ENCODE assay signal across 19 mouse cellular contexts in the genomic region with DNA sequence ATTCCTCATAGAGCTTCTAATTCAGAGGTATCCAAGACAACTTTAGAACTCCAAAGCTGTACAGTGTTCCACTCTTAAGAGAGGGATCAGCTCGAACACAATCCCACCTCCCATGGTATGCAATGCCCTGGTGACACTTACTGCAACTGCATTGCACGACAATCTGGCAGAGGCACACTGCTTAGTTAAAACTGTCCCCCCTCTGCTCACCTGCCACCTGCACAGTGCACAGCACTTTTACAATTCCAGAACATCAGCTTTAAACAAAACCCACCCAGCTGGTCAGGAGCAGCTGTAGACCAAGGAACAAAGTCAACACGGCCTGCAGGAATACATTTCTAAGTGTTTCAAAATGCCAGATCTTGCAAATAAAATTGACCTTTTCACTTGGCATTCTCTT. TPM values are rescaled to one million over a fixed set of nuclear protein-coding genes. Genes with fewer than 3 reads are reported as not detected.
"Had no signal": no experiment of that assay in that cellular context is flagged by ENCODE, and none has a peak within 500 bp of the region (broad histone marks: within the 10 kb centered on the region; RNA-seq: fewer than 3 reads in every experiment).

No protein-coding gene starts in this region.

- H3K4me3 ChIP-seq: layer of hippocampus, adult 2 months; limb, embryonic 12.5 days; midbrain, embryonic 13.5 days; myocyte; neural tube, embryonic 15.5 days had no signal

- H3K4me2 ChIP-seq: limb, embryonic 12.5 days; midbrain, embryonic 13.5 days; neural tube, embryonic 15.5 days had no signal

- H3K9me3 ChIP-seq: limb, embryonic 12.5 days; midbrain, embryonic 13.5 days; neural tube, embryonic 15.5 days had no signal

- H3K27me3 ChIP-seq: limb, embryonic 12.5 days; midbrain, embryonic 13.5 days; neural tube, embryonic 15.5 days had no signal

- H3K9ac ChIP-seq: limb, embryonic 12.5 days; liver, embryonic 14.5 days; midbrain, embryonic 13.5 days; neural tube, embryonic 15.5 days had no signal

- H3K36me3 ChIP-seq: limb, embryonic 12.5 days; midbrain, embryonic 13.5 days; neural tube, embryonic 15.5 days had no signal

- DNase-seq: kidney, adult 11 months; kidney, postnatal 10 days; kidney, postnatal 4 days; liver; lung, adult 18-20 months; lung, postnatal 36 days; right cerebral cortex, adult 18-20 months had no signal

- H3K27ac ChIP-seq: layer of hippocampus, adult 2 months; limb, embryonic 12.5 days; liver, embryonic 14.5 days; midbrain, embryonic 13.5 days; neural tube, embryonic 15.5 days; stomach, postnatal 0 days had no signal

- ATAC-seq: hindbrain, embryonic 16.5 days; inflammation-experienced regulatory T-cells, adult 6 months; midbrain, embryonic 13.5 days had no signal

RNA-seq across cellular contexts. Expression of gene Rag2, which starts 3.6 kb away (rescaled TPM):
- total RNA-seq: layer of hippocampus, adult 2 months; layer of hippocampus, postnatal 10 days; left cerebral cortex, postnatal 36 days had no signal
- polyA plus RNA-seq: hindbrain, embryonic 16.5 days; inflammation-experienced regulatory T-cells, adult 6 months; limb, embryonic 12.5 days; midbrain, embryonic 13.5 days; myocyte; neural tube, embryonic 11.5 days; neural tube, embryonic 15.5 days; stomach, postnatal 0 days had no signal

RNA-seq across cellular contexts. Expression of gene Rag1, which starts 28.4 kb away (rescaled TPM):
- polyA plus RNA-seq: inflammation-experienced regulatory T-cells, adult 6 months; myocyte had no signal
